Mouse (Mus musculus): ENCODE results near the gene Hoxd3.

DNA sequence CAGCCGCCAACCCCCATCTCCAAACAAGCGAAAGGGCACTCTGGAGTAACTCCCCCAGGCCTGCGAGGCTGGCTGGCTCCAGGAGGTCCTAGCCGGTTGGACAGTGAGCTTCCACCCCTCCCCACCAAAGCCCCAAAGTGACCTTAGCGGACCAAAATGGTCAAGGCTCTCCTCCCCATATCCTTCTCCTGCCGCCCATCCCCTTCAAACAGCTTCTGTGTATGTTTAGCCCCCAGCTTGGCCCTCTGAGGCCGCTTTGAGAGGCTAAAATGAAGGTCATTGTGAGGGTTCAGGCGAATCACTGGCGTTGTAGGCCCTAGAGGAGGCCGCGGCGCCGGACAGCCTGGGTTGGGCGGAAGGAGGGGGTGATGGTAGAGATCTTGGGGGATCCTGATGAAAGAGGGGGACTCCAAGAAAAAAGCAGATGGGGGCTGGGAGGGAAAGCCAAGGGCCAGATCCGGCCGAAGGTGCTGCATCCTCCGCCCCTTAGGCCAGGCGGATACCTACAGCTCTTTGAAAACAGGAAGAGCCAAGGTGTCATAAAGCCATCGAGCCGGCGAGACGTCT, 11.1 kb upstream of the Hoxd3 start:
- no peak for TF ChIP-seq GATA1 (IDR thresholded peaks at IDR 0.05; ENCODE audit: low read length)
- TF ChIP-seq TAL1 (IDR thresholded peaks at IDR 0.05; ENCODE audit: low read length) = no peak

All from erythroblast, embryonic 14.5 days (primary cell).